Mouse (Mus musculus) cerebellum, adult 2 months (tissue): ENCODE measurements around the gene Krt31.

Experiments
- CTCF ChIP-seq: fragments of 200-500 bp; IDR thresholded peaks from 2 replicates; pipeline ENCODE4 v1.5.1; 2011; ENCODE audit warnings: low read depth, mild to moderate bottlenecking, control low read depth, low read length, moderate library complexity, borderline replicate concordance; ENCODE audit not compliant: insufficient read depth
- POLR2A ChIP-seq: fragments of 200-500 bp; IDR thresholded peaks from 2 replicates; pipeline ENCODE4 v1.6.1; 2011; ENCODE audit warnings: low read length, control low read depth, borderline replicate concordance; ENCODE audit not compliant: insufficient read depth

GRCm38 (mm10) chr11:100005905-100006304, 44.4 kb downstream of the Krt31 start:
- no peak for TF ChIP-seq CTCF
- TF ChIP-seq POLR2A = no peak
